Mouse (Mus musculus): ENCODE results near the gene Ddx28. TPM values are rescaled to one million over a fixed set of nuclear protein-coding genes. Genes with fewer than 3 reads are reported as not detected.
A peak's percentile ranks its signal among the peaks of the same experiment; 100 is the strongest.
"Not testable (repeated sequence)": the region's sequence is repeated elsewhere in the genome, so short reads cannot be mapped to it uniquely, and the experiment has no call there.

Gene Ddx28
- polyA plus RNA-seq, 1 experiment from 2014 or later: 18.7 TPM

DNA sequence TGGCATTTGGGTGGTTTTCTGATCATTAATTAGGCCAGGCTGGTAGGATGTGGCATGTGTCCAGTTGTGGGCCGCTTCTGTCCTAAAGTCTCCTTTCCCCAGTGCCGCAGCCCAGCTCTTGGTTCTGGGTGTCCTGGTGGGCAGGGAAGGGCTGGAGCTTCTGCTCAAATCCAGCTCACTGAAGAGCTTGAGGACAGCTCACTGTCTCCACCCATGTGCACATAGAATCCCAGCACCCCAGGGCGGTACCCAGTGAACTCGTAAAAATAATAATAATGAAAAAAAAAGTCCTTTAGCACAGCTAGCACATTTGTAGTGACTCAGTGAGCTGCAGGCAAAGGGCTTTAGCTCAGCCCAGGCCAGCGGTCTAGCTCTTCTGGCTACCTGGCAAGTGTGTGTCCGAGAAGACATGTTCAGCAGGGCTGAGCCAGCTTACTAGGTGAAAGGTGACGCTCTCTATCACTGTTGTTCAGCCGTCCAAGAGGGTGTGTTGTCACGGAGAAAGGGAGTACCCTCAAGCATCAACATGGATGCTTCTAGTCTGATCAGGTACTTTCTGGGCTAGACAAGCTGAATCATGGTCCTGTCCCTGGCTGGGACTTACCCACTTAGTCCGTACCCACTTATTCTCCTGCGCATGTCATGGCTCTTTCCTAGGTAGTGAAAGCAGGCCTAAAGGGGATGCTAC, 35.3 kb upstream of the Ddx28 start:
- 90% methylated on average over 11 of the region's 11 CpGs for WGBS
- no peaks in the 10 kb centered on the region for H3K27me3 ChIP-seq (ENCODE audit: insufficient read depth, poor library complexity, severe bottlenecking)
- H3K9me3 ChIP-seq: no peaks in the 10 kb centered on the region
- peaks cover 43% of the 10 kb centered on the region for H3K36me3 ChIP-seq
- DNase-seq (ENCODE audit: low spot score): no peak
- H3K4me3 ChIP-seq: no peak overlapping the region
- no peak overlapping the region for H3K27ac ChIP-seq
- H3K4me1 ChIP-seq: 0 out of 2 replicates have a peak, but pooled peaks cover 4% of the 10 kb centered on the region

DNA sequence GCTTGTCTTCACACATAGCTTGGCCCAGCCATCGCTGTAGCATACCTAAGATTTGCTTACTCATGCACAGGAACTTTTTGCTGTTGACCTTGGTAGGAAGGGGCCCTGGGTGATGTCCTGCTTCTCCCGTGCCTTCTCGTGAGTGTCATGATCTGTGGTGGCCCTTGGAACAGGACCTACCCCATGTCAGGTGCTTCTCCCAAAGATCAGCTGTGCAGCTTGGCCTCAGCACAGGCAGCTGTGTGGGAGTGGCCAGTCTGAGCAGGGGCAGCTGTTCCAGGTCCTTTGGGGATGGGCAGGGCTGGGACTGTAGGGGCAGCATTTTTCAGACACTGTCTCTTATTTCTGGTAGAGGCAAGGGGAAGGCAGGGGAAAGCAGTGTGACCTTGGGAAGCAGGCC, 32.5 kb upstream of the Ddx28 start:
- Histone ChIP-seq H3K4me3 (no peak overlapping the region), H3K4me1 (peaks cover 8% of the 10 kb centered on the region; the same call in 1 of the 2 replicates), H3K27ac (no peak overlapping the region), H3K9me3 (no peaks in the 10 kb centered on the region), H3K27me3 (ENCODE audit: insufficient read depth, poor library complexity, severe bottlenecking) (no peaks in the 10 kb centered on the region), H3K36me3 (peaks cover 23% of the 10 kb centered on the region; the same call in 1 of the 2 replicates)
- 78% methylated on average over 3 of the region's 3 CpGs for WGBS
- no peak for DNase-seq (ENCODE audit: low spot score)

DNA sequence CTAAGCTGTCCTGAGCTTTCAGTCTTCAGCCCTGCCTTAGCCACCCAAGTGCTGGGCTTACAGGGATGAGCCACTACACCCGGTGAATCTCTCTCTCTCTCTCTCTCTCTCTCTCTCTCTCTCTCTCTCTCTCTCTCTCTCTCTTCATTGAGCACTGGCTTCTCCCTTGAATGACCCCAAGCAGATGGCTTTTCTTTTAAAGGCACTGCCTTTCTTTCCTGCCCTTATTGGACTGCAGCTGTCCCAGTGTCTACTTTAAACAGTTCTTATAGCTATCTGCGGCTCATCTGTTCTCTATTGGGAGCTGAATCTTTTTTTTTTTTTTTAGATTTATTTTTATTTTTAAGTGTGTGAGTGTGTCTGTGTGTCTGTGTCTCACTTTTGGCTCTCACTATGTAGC, 31.4 kb upstream of the Ddx28 start:
- no peak for DNase-seq (ENCODE audit: low spot score)
- Histone ChIP-seq H3K27ac (no peak overlapping the region), H3K4me1 (peaks cover 8% of the 10 kb centered on the region; the same call in 1 of the 2 replicates), H3K36me3 (peaks cover 19% of the 10 kb centered on the region; the same call in 1 of the 2 replicates), H3K4me3 (no peak overlapping the region), H3K9me3 (no peaks in the 10 kb centered on the region), H3K27me3 (ENCODE audit: insufficient read depth, poor library complexity, severe bottlenecking) (no peaks in the 10 kb centered on the region)
- 78% methylated on average over 2 of the region's 2 CpGs for WGBS

DNA sequence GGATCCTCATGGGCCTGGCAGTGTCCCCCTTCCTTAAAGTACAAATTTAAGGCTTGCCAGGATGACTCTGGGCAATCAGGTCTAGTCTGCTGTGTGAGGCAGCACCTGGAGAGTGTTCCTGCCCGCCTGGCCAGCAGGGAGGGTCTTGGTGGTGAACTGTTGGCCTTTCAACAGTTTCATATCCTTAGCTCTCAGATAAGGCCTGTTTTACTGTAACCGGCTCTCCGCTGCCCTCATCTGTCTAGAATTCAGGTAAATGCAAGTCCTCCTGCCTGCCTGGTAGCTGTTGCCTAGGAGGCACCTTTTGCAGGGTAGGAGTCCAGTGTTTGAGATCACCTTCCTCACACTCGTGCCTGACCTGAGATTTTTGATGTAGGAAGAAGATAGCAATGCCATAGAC, 28.5 kb upstream of the Ddx28 start:
- Histone ChIP-seq H3K9me3 (no peaks in the 10 kb centered on the region), H3K27me3 (ENCODE audit: insufficient read depth, poor library complexity, severe bottlenecking) (no peaks in the 10 kb centered on the region), H3K36me3 (peaks cover 14% of the 10 kb centered on the region; the same call in 1 of the 2 replicates), H3K4me1 (peaks cover 4% of the 10 kb centered on the region; the same call in 1 of the 2 replicates), H3K27ac (no peak overlapping the region), H3K4me3 (no peak overlapping the region)
- no peak for DNase-seq (ENCODE audit: low spot score)
- 53% methylated on average over 4 of the region's 4 CpGs for WGBS

DNA sequence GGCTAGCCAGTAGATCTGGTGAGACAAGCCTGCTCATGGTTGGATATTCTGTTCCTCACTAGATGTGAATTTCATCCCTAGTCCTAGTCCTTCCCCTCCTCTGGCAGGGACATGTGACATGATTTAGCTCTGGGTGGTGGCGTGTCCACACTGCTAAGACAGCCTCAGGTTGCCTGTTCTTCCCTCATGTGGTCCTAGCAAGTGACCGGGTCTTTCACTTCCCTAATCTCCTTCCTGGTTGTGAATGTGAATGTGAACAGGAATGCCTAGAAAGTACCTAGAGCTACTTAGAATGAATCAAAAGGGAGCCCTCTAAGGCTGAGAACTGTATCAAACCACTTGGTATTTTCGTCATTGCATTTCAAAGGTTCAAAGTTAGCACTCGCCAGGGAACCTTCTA, 27.9 kb upstream of the Ddx28 start:
- Histone ChIP-seq H3K27ac (no peak overlapping the region), H3K4me1 (peaks cover 4% of the 10 kb centered on the region; the same call in 1 of the 2 replicates), H3K36me3 (peaks cover 12% of the 10 kb centered on the region; the same call in 1 of the 2 replicates), H3K4me3 (no peak overlapping the region), H3K9me3 (no peaks in the 10 kb centered on the region), H3K27me3 (ENCODE audit: insufficient read depth, poor library complexity, severe bottlenecking) (no peaks in the 10 kb centered on the region)
- DNase-seq (ENCODE audit: low spot score): no peak
- WGBS: 77% methylated on average over 4 of the region's 4 CpGs

DNA sequence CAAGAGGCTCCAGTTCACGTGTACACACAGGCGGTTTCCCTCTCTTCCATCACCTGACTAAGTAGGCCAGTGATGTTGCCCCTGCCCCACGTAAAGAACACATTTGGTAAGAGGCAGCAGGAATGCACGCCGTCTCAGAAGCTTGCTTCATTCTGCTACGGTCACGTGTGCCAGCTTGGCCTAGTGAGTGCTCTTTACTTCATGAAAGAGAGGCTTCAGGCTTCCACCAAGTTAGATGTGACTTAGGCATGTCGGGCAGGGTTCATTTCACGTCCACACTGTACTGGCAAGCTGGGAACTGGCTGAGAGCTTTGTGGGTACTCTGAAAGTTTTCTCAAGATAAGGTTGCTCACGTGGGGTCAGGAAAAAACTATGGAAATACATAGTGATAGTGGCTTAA, 27.0 kb upstream of the Ddx28 start:
- Histone ChIP-seq H3K4me1 (peaks cover 4% of the 10 kb centered on the region; the same call in 1 of the 2 replicates), H3K27ac (no peak overlapping the region), H3K27me3 (ENCODE audit: insufficient read depth, poor library complexity, severe bottlenecking) (no peaks in the 10 kb centered on the region), H3K4me3 (no peak overlapping the region), H3K9me3 (no peaks in the 10 kb centered on the region), H3K36me3 (peaks cover 15% of the 10 kb centered on the region; the same call in 1 of the 2 replicates)
- no peak for DNase-seq (ENCODE audit: low spot score)
- WGBS: 88% methylated on average over 10 of the region's 10 CpGs

DNA sequence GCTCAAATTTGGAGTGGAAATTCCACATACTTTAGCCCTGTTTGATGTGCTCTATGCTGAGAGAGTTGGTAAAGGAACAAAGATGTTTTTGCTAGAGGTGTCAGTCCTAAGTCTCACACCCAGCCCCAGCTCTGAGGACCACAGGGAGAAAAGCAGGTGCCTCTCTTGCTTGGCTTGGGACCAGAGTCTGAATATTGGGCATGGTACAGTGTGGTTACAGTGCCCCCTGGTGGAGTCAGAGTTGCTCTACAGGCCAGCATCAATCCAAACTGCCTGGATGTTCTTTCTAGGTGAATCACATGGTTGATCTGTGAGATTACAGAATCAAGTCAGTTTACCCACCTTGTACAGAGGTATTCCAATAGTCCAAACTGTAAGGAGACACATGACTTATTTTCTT, 10.8 kb upstream of the Ddx28 start:
- Histone ChIP-seq H3K4me3 (no peak overlapping the region), H3K27me3 (ENCODE audit: insufficient read depth, poor library complexity, severe bottlenecking) (no peaks in the 10 kb centered on the region), H3K4me1 (no peaks in the 10 kb centered on the region), H3K27ac (no peak overlapping the region), H3K9me3 (no peaks in the 10 kb centered on the region), H3K36me3 (peaks cover 21% of the 10 kb centered on the region)
- DNase-seq (ENCODE audit: low spot score): peak; percentile 88

DNA sequence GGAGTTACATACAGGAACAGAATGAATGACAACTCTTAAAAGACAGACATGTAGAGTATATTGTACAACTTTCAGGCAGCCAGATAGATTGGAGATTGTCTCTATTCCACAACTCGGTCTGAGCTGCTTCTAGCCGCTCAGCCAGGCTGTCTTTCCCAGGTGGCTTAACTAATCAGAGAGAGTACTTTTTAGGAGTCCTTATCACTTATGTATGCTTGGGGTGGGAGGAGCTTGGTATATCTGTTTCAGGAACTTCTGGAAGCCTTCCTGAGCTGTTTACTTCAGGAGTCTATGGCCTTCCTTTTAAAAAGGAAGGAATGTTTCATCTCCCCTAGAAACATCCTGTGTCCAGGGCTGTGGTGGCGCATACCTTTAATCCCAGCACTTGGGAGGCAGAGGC, 6.4 kb upstream of the Ddx28 start:
- H3K36me3 ChIP-seq: peaks cover 28% of the 10 kb centered on the region
- no peaks in the 10 kb centered on the region for H3K27me3 ChIP-seq (ENCODE audit: insufficient read depth, poor library complexity, severe bottlenecking)
- no peak for DNase-seq (ENCODE audit: low spot score)
- WGBS: 64% methylated on average over 3 of the region's 3 CpGs
- H3K4me1 ChIP-seq: no peaks in the 10 kb centered on the region
- H3K4me3 ChIP-seq: no peak overlapping the region
- H3K27ac ChIP-seq: no peak overlapping the region
- H3K9me3 ChIP-seq: no peaks in the 10 kb centered on the region

DNA sequence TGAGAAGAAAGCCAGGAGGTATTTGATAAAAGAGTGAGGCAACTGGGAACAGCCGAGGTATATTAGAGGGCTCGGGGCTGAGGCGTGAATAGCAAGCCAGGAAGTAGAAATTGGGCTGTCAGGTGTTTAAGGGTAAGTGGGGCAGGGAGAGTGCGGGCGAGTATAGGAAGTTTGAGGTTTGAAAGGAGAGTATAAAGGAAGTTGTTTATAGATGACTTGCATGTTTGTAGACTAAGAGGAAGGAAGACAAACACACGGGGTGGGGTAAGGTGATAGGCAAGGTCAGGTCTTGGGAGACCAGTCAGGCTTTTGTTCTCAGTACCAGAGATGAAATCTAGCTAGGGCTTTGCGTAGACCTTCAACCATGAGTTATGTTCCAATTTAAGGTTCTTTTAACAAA, 5.4 kb upstream of the Ddx28 start:
- H3K27ac ChIP-seq: no peak overlapping the region
- no peak for DNase-seq (ENCODE audit: low spot score)
- H3K4me1 ChIP-seq: no peaks in the 10 kb centered on the region
- H3K9me3 ChIP-seq: no peaks in the 10 kb centered on the region
- H3K4me3 ChIP-seq: no peak overlapping the region
- H3K36me3 ChIP-seq: peaks cover 28% of the 10 kb centered on the region
- WGBS: 87% methylated on average over 7 of the region's 7 CpGs
- no peaks in the 10 kb centered on the region for H3K27me3 ChIP-seq (ENCODE audit: insufficient read depth, poor library complexity, severe bottlenecking)

DNA sequence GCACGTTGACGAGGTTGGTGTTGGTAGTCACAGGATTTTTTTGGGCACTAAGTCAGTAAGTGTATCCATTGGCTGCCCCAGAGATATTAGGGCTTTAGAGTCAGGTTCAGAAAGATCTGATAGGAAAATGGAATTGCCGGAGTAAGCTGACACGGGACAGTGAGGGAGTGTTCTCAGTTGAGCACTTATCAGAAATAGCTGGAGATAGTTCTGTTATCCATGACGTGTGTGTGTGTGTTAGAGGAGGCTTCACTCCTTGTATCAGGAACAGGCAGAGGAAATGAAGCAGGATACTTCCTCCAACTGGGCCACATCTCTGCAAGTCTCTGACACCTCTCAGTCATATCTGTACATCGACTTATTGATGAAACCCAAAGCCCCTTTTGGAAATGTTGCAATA, 4.6 kb upstream of the Ddx28 start:
- no peak overlapping the region for H3K4me3 ChIP-seq
- no peak for DNase-seq (ENCODE audit: low spot score)
- peaks cover 23% of the 10 kb centered on the region for H3K36me3 ChIP-seq
- no peak overlapping the region for H3K27ac ChIP-seq
- no peaks in the 10 kb centered on the region for H3K9me3 ChIP-seq
- 0 out of 2 replicates have a peak, but pooled peaks cover 5% of the 10 kb centered on the region for H3K4me1 ChIP-seq
- H3K27me3 ChIP-seq (ENCODE audit: insufficient read depth, poor library complexity, severe bottlenecking): no peaks in the 10 kb centered on the region
- WGBS: 76% methylated on average over 6 of the region's 6 CpGs

DNA sequence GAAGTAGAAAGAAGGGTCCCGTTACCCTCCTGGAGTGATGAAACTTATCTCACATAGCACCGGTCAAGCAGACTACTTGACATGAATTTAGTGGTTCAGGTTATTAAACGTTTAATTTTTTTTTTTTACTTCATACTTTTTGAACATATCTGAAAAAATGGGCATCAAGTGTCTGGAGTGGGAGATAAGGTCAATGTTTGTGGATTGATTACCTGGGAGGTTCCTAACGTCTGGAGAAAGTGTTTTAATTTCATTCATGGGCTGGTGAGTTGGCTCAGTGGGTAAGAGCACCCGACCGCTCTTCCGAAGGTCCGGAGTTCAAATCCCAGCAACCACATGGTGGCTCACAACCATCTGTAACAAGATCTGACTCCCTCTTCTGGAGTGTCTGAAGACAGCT, 521 bp upstream of the Ddx28 start:
- not testable (repeated sequence) for H3K27ac ChIP-seq; DNase-seq (ENCODE audit: low spot score); H3K27me3 ChIP-seq (ENCODE audit: insufficient read depth, poor library complexity, severe bottlenecking); H3K9me3 ChIP-seq
- 77% methylated on average over 8 of the region's 8 CpGs for WGBS
- Histone ChIP-seq H3K36me3 (peaks cover 15% of the 10 kb centered on the region), H3K4me1 (peaks cover 21% of the 10 kb centered on the region), H3K4me3 (peak overlapping the region; percentile 97)

DNA sequence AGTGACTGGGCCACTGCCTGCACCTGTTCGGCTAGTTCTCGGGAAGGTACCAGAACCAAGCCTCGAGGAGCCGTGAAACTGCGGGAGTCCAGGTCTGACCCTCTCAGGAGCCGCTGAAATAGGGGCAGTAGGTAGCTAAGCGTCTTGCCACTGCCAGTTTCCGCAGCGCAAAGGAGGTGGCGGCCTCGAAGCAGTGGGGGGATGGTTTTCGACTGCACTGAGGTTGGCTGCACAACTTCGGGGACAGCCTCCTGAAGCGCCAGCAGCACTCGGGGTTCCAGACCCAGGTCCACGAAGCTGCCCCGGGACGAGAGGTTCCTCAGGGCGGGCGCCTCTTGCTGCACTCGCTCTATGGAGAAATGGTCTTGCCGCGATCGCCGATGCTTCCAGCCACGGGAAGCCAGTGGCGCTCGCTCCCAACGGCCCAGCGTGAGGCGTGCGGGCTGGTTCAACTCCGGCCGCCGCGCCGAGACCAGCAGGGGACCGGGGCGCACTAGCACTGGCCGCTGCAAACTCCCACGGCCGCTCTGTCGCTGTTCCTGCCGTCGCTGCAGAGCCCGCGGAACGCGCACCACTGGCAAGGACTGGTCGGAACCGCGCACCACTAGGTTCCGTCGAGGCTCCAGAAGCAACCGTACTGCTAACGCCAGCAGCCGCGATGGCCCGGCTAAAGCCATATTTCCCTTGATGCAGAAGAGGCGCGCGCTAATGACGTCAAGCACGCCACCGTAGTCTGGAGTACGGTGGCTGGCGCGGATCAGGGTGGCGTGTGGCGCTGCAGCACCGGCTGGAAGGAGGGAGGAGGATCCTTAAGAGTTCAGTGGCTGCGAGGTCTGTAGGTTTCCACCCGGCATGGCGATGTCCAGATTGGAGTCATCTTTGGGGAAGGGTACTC, 687 bp downstream of the Ddx28 start:
- H3K27ac ChIP-seq: peak overlapping the region; percentile 92
- WGBS: 1% methylated on average over 74 of the region's 74 CpGs

DNA sequence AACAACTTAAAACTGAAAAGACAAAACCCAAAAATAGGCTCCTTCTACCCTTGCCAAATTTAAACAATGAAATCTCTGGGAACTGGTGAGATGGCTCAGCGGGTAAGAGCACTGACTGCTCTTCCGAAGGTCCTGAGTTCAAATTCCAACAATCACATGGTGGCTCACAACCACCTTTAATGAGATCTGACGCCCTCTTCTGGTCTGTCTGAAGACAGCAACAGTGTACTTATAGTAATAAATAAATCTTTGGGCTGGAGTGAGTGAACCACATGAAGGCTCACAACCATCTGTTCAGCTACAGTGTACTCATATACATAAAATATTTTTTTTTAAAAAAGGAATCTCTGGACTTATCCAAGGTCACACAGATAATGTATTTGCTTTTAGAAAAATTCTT, 3.8 kb downstream of the Ddx28 start:
- not testable (repeated sequence) for H3K27ac ChIP-seq; H3K4me3 ChIP-seq; DNase-seq (ENCODE audit: low spot score); H3K27me3 ChIP-seq (ENCODE audit: insufficient read depth, poor library complexity, severe bottlenecking); H3K9me3 ChIP-seq; H3K36me3 ChIP-seq
- WGBS: 62% methylated on average over 3 of the region's 3 CpGs
- H3K4me1 ChIP-seq: peaks cover 21% of the 10 kb centered on the region

More for the DNA sequence above, 687 bp downstream of the Ddx28 start:
- Histone ChIP-seq H3K36me3 (peaks cover 10% of the 10 kb centered on the region), H3K4me1 (peaks cover 21% of the 10 kb centered on the region), H3K4me3 (peak overlapping the region; percentile 97), H3K9me3 (no peaks in the 10 kb centered on the region), H3K27me3 (ENCODE audit: insufficient read depth, poor library complexity, severe bottlenecking) (no peaks in the 10 kb centered on the region)
- DNase-seq (ENCODE audit: low spot score): peak; percentile 95

Data from heart, embryonic 10.5 days (tissue).